Mouse (Mus musculus) forebrain, embryonic 14.5 days (tissue): ENCODE results near the gene Tspan32. TPM values are rescaled to one million over a fixed set of nuclear protein-coding genes. Genes with fewer than 3 reads are reported as not detected.

ENCODE experiments used
- ATAC-seq: fragments of 200-750 bp; cut with Nextera tagmentation; 2 replicates; pipeline ENCODE4 v1.8.0; 2017; ENCODE audit warnings: mild to moderate bottlenecking, moderate library complexity
- DNase-seq: peaks from one replicate; pipeline ENCODE4 v3.0.0-alpha.2; 2015; ENCODE audit warnings: low spot score
- H3K27ac ChIP-seq: fragments of 300-500 bp; sonication (generic); 2 replicates; pipeline ENCODE4 v1.5.1; 2014; ENCODE audit warnings: low read depth, mild to moderate bottlenecking, control low read depth, low read length, moderate library complexity
- H3K27me3 ChIP-seq: fragments of 300-500 bp; sonication (generic); replicated peaks from 2 replicates; pipeline ENCODE4 v1.6.1; 2014; ENCODE audit warnings: low read length, control low read depth, mixed read lengths; ENCODE audit not compliant: control insufficient read depth, insufficient read depth
- H3K36me3 ChIP-seq: fragments of 300-500 bp; sonication (generic); 2 replicates; pipeline ENCODE4 v1.6.1; 2014; ENCODE audit warnings: low read length, control low read depth; ENCODE audit not compliant: control insufficient read depth, insufficient read depth
- H3K4me1 ChIP-seq: fragments of 300-500 bp; sonication (generic); 2 replicates; pipeline ENCODE4 v1.6.1; 2014; ENCODE audit warnings: antibody characterized with exemption, low read length, control low read depth; ENCODE audit not compliant: control insufficient read depth, insufficient read depth
- H3K4me2 ChIP-seq: fragments of 300-500 bp; sonication (generic); 2 replicates; pipeline ENCODE4 v1.6.1; 2014; ENCODE audit warnings: mild to moderate bottlenecking, control low read depth, low read length
- H3K4me3 ChIP-seq: fragments of 300-500 bp; sonication (generic); 2 replicates; pipeline ENCODE4 v1.5.1; 2014; ENCODE audit warnings: low read depth, low read length, control low read depth
- H3K9ac ChIP-seq: fragments of 300-500 bp; sonication (generic); 2 replicates; pipeline ENCODE4 v1.6.1; 2014; ENCODE audit warnings: mild to moderate bottlenecking, low read length, control low read depth, moderate library complexity
- H3K9me3 ChIP-seq: fragments of 300-500 bp; sonication (generic); replicated peaks from 2 replicates; pipeline ENCODE4 v1.6.1; 2016; ENCODE audit warnings: low read length, control low read depth, mixed read lengths; ENCODE audit not compliant: control insufficient read depth
- WGBS: fragments of 180-500 bp; shearing (Covaris S2); extraction: QIAGEN DNeasy Blood & Tissue Kit; methylation state at CpG from one replicate; pipeline ENCODE4 v1.1.7; 2014; 5-methylcytosine and 5-hydroxymethylcytosine counted together
- polyA plus RNA-seq: library from polyadenylated mRNA; unstranded; fragments of >200 nt; fragmentation: Nextera tagmentation; extraction: Ambion mirVana; gene quantifications from 2 replicates; pipeline ENCODE4 v1.2.1, GENCODE M21; 2014

The Tspan32 gene
- polyA plus RNA-seq, 1 experiment from 2014 or later, result 0.61 TPM

- 96% methylated on average over 4 of the region's 4 CpGs for WGBS
- Histone ChIP-seq H3K27me3 (no peaks in the 10 kb centered on the region), H3K4me1 (no peaks in the 10 kb centered on the region), H3K36me3 (no peaks in the 10 kb centered on the region), H3K9ac (no peak overlapping the region), H3K27ac (no peak overlapping the region), H3K4me2 (no peak overlapping the region), H3K9me3 (no peaks in the 10 kb centered on the region), H3K4me3 (no peak overlapping the region)
- no peak for DNase-seq
- no peak for ATAC-seq
Measured at GRCm38 (mm10) chr7:143037306-143037705, 32.5 kb downstream of the Tspan32 start.

GRCm38 (mm10) chr7:143038174-143038931 lies 33.5 kb downstream of the Tspan32 start:
- no peak overlapping the region for H3K4me3 ChIP-seq
- no peak overlapping the region for H3K27ac ChIP-seq
- ATAC-seq, result no peak
- no peaks in the 10 kb centered on the region for H3K9me3 ChIP-seq
- no peak overlapping the region for H3K9ac ChIP-seq
- DNase-seq, result no peak
- no peak overlapping the region for H3K4me2 ChIP-seq
- H3K27me3 ChIP-seq, result no peaks in the 10 kb centered on the region
- 90% methylated on average over 3 of the region's 3 CpGs for WGBS
- no peaks in the 10 kb centered on the region for H3K4me1 ChIP-seq
- H3K36me3 ChIP-seq, result no peaks in the 10 kb centered on the region

DNA sequence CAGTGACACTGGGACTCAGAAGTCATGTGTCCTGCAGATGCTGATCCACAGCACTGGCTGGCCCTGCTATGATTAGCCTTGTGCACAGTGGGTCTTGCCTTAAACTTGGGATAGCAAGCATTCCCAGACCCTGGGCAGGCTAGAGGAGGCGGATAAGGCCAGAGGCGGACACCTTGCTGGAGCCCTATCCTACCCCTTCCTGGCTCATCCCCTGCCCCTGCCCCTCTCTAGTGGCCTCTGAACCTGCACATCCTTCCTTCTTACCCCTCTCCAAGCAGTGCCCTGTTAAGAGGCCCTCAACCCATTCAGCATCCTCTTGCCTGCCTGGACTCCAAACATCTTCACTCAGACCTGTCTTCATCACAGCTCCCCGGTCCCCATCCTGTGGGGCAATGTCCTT lies 35.7 kb downstream of the Tspan32 start:
- DNase-seq (no peak), ATAC-seq (no peak)
- Histone ChIP-seq H3K4me1 (no peaks in the 10 kb centered on the region), H3K4me2 (no peak overlapping the region), H3K36me3 (no peaks in the 10 kb centered on the region), H3K9me3 (no peaks in the 10 kb centered on the region), H3K27me3 (no peaks in the 10 kb centered on the region), H3K9ac (no peak overlapping the region), H3K4me3 (no peak overlapping the region), H3K27ac (no peak overlapping the region)
- 93% methylated on average over 3 of the region's 3 CpGs for WGBS

DNA sequence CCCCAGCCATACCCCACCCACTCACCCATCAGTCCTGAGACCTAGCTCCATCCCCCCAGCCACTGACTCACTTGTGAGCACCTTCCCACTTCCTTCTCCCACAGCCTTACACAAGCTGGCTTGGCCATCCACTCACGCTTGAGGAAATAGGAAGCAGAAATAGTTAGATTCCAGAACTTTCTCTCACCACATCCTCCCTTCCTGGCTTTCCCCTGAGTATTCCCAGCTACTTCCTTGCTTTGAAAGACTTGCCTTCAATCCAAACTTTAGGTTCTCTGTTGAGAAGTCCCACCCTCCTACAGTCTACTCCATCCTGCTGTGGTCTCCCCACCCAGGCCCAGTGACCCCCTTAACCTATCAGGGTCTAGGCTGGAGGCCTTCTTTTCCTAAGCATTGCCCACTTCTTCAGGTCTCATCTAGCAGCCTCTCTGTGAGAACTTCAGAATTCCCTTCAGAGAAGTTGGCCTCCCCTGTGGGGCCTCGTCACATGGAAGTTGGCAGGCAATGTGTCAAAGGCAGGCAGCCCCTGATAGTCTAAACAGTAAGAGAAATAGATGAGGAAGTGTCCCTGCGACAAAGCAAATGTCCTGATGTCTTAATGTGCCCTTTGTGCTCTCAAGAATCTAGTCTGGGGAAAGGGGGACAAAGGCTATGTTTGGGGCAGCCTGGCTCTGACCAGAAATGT lies 36.4 kb downstream of the Tspan32 start:
- H3K27me3 ChIP-seq, result no peaks in the 10 kb centered on the region
- no peak for ATAC-seq

DNA sequence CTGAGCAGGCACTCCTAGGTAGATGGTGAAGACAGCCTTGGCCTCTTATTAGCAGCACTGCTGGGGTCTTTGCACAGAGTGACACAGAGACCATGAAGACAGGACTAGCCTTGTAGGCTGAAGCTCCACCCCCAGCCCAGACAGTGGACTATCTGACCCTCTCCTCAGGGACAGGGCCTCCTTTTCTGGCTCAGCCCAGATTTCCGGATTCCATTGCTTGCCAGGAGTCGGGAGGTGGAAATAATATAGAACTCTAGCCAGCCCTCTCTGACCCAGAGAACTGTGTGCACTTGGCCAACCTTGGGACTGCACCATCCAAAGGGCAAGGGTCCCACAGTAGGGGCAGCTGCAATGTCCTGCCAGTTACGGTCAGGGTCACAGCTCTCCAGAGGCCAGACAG lies 37.2 kb downstream of the Tspan32 start:
- no peak overlapping the region for H3K9ac ChIP-seq
- H3K27ac ChIP-seq, result no peak overlapping the region
- no peak for DNase-seq
- H3K36me3 ChIP-seq, result no peaks in the 10 kb centered on the region
- 83% methylated on average over 3 of the region's 3 CpGs for WGBS
- no peak overlapping the region for H3K4me2 ChIP-seq
- H3K4me3 ChIP-seq, result no peak overlapping the region
- no peaks in the 10 kb centered on the region for H3K4me1 ChIP-seq
- ATAC-seq, result no peak
- H3K9me3 ChIP-seq, result no peaks in the 10 kb centered on the region
- no peaks in the 10 kb centered on the region for H3K27me3 ChIP-seq

More for the DNA sequence above, 36.4 kb downstream of the Tspan32 start:
- Histone ChIP-seq H3K4me1 (no peaks in the 10 kb centered on the region), H3K27ac (no peak overlapping the region), H3K9me3 (no peaks in the 10 kb centered on the region), H3K9ac (no peak overlapping the region), H3K36me3 (no peaks in the 10 kb centered on the region), H3K4me2 (no peak overlapping the region), H3K4me3 (no peak overlapping the region)
- no peak for DNase-seq
- WGBS, result 89% methylated on average over 3 of the region's 3 CpGs

GRCm38 (mm10) chr7:143042897-143043300 lies 38.1 kb downstream of the Tspan32 start:
- Histone ChIP-seq H3K36me3 (no peaks in the 10 kb centered on the region), H3K4me2 (no peak overlapping the region), H3K27ac (no peak overlapping the region), H3K4me1 (no peaks in the 10 kb centered on the region), H3K9ac (no peak overlapping the region), H3K4me3 (no peak overlapping the region), H3K9me3 (no peaks in the 10 kb centered on the region), H3K27me3 (no peaks in the 10 kb centered on the region)
- ATAC-seq (no peak), DNase-seq (no peak)
- 91% methylated on average over 3 of the region's 3 CpGs for WGBS

GRCm38 (mm10) chr7:143044049-143044825 lies 39.4 kb downstream of the Tspan32 start:
- Histone ChIP-seq H3K9me3 (no peaks in the 10 kb centered on the region), H3K4me3 (no peak overlapping the region), H3K27me3 (no peaks in the 10 kb centered on the region), H3K4me2 (no peak overlapping the region), H3K27ac (no peak overlapping the region), H3K9ac (no peak overlapping the region), H3K4me1 (no peaks in the 10 kb centered on the region), H3K36me3 (no peaks in the 10 kb centered on the region)
- ATAC-seq (no peak), DNase-seq (no peak)
- 93% methylated on average over 2 of the region's 2 CpGs for WGBS

- no peak for ATAC-seq
- no peak for DNase-seq
- H3K4me1 ChIP-seq, result no peaks in the 10 kb centered on the region
- H3K27ac ChIP-seq, result no peak overlapping the region
- no peak overlapping the region for H3K9ac ChIP-seq
- H3K4me3 ChIP-seq, result no peak overlapping the region
- no peaks in the 10 kb centered on the region for H3K27me3 ChIP-seq
- no peaks in the 10 kb centered on the region for H3K36me3 ChIP-seq
- H3K9me3 ChIP-seq, result no peaks in the 10 kb centered on the region
- no peak overlapping the region for H3K4me2 ChIP-seq
Measured at GRCm38 (mm10) chr7:143044826-143045206, 40.0 kb downstream of the Tspan32 start.

DNA sequence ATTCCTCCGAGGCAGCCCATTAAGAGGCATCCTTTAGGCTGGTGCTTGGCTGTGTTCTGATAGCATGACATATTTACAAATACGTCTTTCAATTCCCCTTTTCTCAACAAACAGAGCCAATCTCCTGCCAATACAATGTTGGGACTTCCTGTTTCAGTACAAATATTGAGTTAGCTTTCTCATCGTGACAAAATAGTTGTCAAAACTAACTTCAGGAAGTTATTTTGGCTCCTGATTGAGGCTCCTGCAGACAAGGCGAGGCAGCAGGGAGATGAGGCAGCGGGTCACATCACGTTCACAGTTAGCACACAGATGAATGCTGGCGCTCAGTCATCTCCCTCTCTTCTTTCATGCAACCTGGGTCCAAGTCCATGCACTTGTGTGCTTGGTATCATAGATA lies 41.5 kb downstream of the Tspan32 start:
- Histone ChIP-seq H3K9me3 (no peaks in the 10 kb centered on the region), H3K4me3 (no peak overlapping the region), H3K36me3 (no peaks in the 10 kb centered on the region), H3K9ac (no peak overlapping the region), H3K4me1 (no peaks in the 10 kb centered on the region), H3K4me2 (no peak overlapping the region), H3K27ac (no peak overlapping the region), H3K27me3 (no peaks in the 10 kb centered on the region)
- no peak for DNase-seq
- whole genome bisulfite sequencing, result 80% methylated on average over 7 of the region's 7 CpGs
- no peak for ATAC-seq
